Mouse (Mus musculus) heart, embryonic 11.5 days (tissue): ENCODE measurements around the gene Fam160a1. TPM values are rescaled to one million over a fixed set of nuclear protein-coding genes. Genes with fewer than 3 reads are reported as not detected.

Experiments used
- ATAC-seq: fragments of 200-750 bp; cut with Nextera tagmentation; replicated peaks from 2 replicates; pipeline ENCODE4 v1.8.0; 2017; ENCODE audit warnings: moderate library complexity; ENCODE audit not compliant: insufficient number of reproducible peaks, low FRiP score, low TSS enrichment
- H3K27ac ChIP-seq: fragments of 300-500 bp; sonication (generic); 2 replicates; pipeline ENCODE4 v1.5.1; 2014; ENCODE audit warnings: mild to moderate bottlenecking, low read depth, low read length
- H3K27me3 ChIP-seq: fragments of 300-500 bp; sonication (generic); 2 replicates; pipeline ENCODE4 v1.6.1; 2014; ENCODE audit warnings: mild to moderate bottlenecking, low read length, mixed read lengths; ENCODE audit not compliant: control insufficient read depth, insufficient read depth
- H3K36me3 ChIP-seq: fragments of 300-500 bp; sonication (generic); 2 replicates; pipeline ENCODE4 v1.6.1; 2014; ENCODE audit warnings: mild to moderate bottlenecking, low read length, moderate library complexity, mixed read lengths; ENCODE audit not compliant: control insufficient read depth, insufficient read depth
- H3K4me1 ChIP-seq: fragments of 300-500 bp; sonication (generic); 2 replicates; pipeline ENCODE4 v1.6.1; 2014; ENCODE audit warnings: low read length; ENCODE audit not compliant: control insufficient read depth, insufficient read depth
- H3K4me2 ChIP-seq: fragments of 300-500 bp; sonication (generic); 2 replicates; pipeline ENCODE4 v1.6.1; 2014; ENCODE audit warnings: mild to moderate bottlenecking, moderate library complexity
- H3K4me3 ChIP-seq: fragments of 300-500 bp; sonication (generic); 2 replicates; pipeline ENCODE4 v1.5.1; 2014; ENCODE audit warnings: low read depth, low read length
- H3K9ac ChIP-seq: fragments of 300-500 bp; sonication (generic); 2 replicates; pipeline ENCODE4 v1.6.1; 2014; ENCODE audit warnings: mild to moderate bottlenecking, low read depth, low read length, moderate library complexity
- H3K9me3 ChIP-seq: fragments of 300-500 bp; sonication (generic); replicated peaks from 2 replicates; pipeline ENCODE4 v1.6.1; 2016; ENCODE audit warnings: low read length; ENCODE audit not compliant: control insufficient read depth
- WGBS: fragments of 180-500 bp; shearing (Covaris S2); extraction: QIAGEN DNeasy Blood & Tissue Kit; methylation state at CpG from one replicate; pipeline ENCODE4 v1.1.7; 2014; ENCODE audit not compliant: insufficient replicate concordance; 5-methylcytosine and 5-hydroxymethylcytosine counted together
- polyA plus RNA-seq: library from polyadenylated mRNA; unstranded; fragments of >200 nt; fragmentation: Nextera tagmentation; extraction: Ambion mirVana; gene quantifications from 2 replicates; pipeline ENCODE4 v1.2.1, GENCODE M21; 2014

Gene Fam160a1
- polyA plus RNA-seq, 1 experiment from 2014 or later: 2.7 TPM

- Histone ChIP-seq H3K4me1 (peaks cover 17% of the 10 kb centered on the region), H3K9ac (0 out of 2 replicates have a peak overlapping the region, but pooled peaks have one; percentile 16), H3K9me3 (no peaks in the 10 kb centered on the region), H3K27me3 (no peaks in the 10 kb centered on the region), H3K4me3 (no peak overlapping the region), H3K4me2 (no peak overlapping the region; the same call in 1 of the 2 replicates), H3K27ac (peak overlapping the region; percentile 93), H3K36me3 (no peaks in the 10 kb centered on the region)
- WGBS: 69% methylated on average over 5 of the region's 5 CpGs
- ATAC-seq: no peak
Measured at GRCm38 (mm10) chr3:85636716-85637447, 180.2 kb downstream of the Fam160a1 start.

DNA sequence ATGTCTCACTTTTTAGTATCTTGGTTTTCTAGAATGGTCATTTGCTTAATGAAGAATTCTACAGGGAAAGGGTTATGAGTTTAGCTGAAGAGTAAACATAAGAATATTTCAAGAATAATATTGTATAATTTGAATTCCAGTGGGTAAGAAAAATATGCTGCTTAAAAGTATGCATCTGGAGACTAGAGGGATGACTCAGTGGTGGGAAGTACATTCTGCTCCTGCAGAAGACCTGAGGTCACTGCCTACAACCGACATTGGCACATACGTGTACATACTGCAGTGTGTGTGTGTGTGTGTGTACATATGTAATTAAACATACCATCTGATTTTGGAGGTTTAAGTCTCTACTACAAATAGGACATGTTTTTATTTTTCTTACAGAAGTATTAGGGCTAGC is 181.5 kb downstream of the Fam160a1 start:
- Histone ChIP-seq H3K27ac (peak overlapping the region; percentile 93; the same call in 1 of the 2 replicates), H3K4me2 (no peak overlapping the region), H3K4me1 (peaks cover 17% of the 10 kb centered on the region), H3K9ac (no peak overlapping the region), H3K9me3 (no peaks in the 10 kb centered on the region), H3K27me3 (no peaks in the 10 kb centered on the region), H3K36me3 (no peaks in the 10 kb centered on the region), H3K4me3 (no peak overlapping the region)
- WGBS: 97% methylated on average over 2 of the region's 2 CpGs
- no peak for ATAC-seq

DNA sequence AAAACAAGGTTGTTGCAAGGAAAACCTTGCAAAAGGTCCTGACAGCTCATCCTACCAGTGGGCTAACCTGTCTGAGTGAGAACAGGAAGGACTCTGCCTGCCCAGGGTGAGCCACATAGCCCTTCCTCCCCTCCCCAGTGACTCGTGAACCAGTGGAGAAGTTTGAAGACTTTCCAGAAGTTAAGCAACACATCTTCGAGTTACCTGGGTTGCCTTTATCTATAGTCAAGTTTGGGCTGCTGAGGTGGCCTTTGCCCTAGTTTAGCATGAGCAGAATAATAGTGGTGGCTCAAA is 182.0 kb downstream of the Fam160a1 start:
- no peaks in the 10 kb centered on the region for H3K9me3 ChIP-seq
- H3K4me1 ChIP-seq: peaks cover 17% of the 10 kb centered on the region
- no peak for ATAC-seq
- no peak overlapping the region for H3K4me3 ChIP-seq
- no peak overlapping the region for H3K27ac ChIP-seq
- H3K36me3 ChIP-seq: no peaks in the 10 kb centered on the region
- no peak overlapping the region for H3K9ac ChIP-seq
- H3K27me3 ChIP-seq: no peaks in the 10 kb centered on the region
- H3K4me2 ChIP-seq: no peak overlapping the region
- WGBS: 65% methylated on average over 2 of the region's 2 CpGs

- Histone ChIP-seq H3K4me1 (peaks cover 17% of the 10 kb centered on the region), H3K36me3 (no peaks in the 10 kb centered on the region), H3K4me2 (no peak overlapping the region), H3K4me3 (no peak overlapping the region), H3K9ac (no peak overlapping the region), H3K27me3 (no peaks in the 10 kb centered on the region), H3K9me3 (no peaks in the 10 kb centered on the region), H3K27ac (no peak overlapping the region)
- no peak for ATAC-seq
- WGBS: 88% methylated on average over 8 of the region's 8 CpGs
Measured at GRCm38 (mm10) chr3:85634389-85635125, 182.5 kb downstream of the Fam160a1 start.

DNA sequence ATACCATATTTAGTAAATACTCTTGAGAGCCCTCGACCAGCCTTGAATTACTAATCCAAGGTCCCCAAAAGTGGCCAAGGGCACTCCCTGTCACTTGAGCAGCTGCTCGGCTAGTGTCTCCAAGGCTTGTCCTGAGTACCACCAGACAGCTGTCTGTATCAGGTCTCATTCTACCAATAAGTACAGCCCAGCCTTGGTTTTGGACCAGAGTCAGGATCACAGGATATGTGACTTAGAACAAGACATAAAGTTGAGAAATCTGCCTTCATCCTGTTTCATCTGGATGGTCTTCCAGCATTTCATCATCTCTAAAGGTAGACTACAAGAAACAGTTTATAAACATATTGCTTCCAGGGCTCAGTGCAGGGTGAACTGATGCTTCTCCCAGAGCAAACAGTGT is 183.4 kb downstream of the Fam160a1 start:
- Histone ChIP-seq H3K9ac (no peak overlapping the region), H3K4me1 (peaks cover 17% of the 10 kb centered on the region), H3K4me2 (no peak overlapping the region), H3K27me3 (no peaks in the 10 kb centered on the region), H3K27ac (no peak overlapping the region), H3K4me3 (no peak overlapping the region), H3K9me3 (no peaks in the 10 kb centered on the region), H3K36me3 (no peaks in the 10 kb centered on the region)
- no peak for ATAC-seq
- 58% methylated on average over 2 of the region's 2 CpGs for WGBS

GRCm38 (mm10) chr3:85629895-85630510 is 187.1 kb downstream of the Fam160a1 start:
- Histone ChIP-seq H3K4me1 (no peaks in the 10 kb centered on the region), H3K4me2 (no peak overlapping the region), H3K27ac (no peak overlapping the region), H3K4me3 (no peak overlapping the region), H3K9ac (no peak overlapping the region), H3K9me3 (no peaks in the 10 kb centered on the region), H3K27me3 (no peaks in the 10 kb centered on the region), H3K36me3 (no peaks in the 10 kb centered on the region)
- 94% methylated on average over 4 of the region's 4 CpGs for WGBS
- ATAC-seq: no peak

DNA sequence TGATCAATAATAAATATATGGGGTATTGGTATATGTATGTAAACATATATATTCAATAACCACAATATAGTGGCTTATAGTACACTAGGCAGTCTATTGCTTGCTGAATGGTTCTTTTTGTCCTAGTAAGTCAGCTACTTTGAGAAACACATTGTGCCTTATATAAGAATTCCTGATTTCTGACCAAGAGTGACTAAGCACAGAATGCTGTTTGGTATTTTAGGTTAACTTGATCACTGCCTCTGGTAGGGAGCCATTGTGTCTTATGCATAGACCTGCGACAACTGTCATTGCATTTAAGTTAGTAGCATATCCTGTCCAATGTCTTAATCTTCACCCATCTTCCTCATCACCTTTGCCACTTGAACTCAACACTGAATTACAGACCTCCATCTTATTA is 197.3 kb downstream of the Fam160a1 start:
- Histone ChIP-seq H3K9me3 (no peaks in the 10 kb centered on the region), H3K9ac (no peak overlapping the region), H3K4me2 (no peak overlapping the region), H3K27ac (no peak overlapping the region), H3K27me3 (no peaks in the 10 kb centered on the region), H3K4me3 (no peak overlapping the region), H3K36me3 (0 out of 2 replicates have a peak, but pooled peaks cover 5% of the 10 kb centered on the region), H3K4me1 (no peaks in the 10 kb centered on the region)
- WGBS: 90% methylated on average over 1 of the region's 1 CpGs
- ATAC-seq: no peak

DNA sequence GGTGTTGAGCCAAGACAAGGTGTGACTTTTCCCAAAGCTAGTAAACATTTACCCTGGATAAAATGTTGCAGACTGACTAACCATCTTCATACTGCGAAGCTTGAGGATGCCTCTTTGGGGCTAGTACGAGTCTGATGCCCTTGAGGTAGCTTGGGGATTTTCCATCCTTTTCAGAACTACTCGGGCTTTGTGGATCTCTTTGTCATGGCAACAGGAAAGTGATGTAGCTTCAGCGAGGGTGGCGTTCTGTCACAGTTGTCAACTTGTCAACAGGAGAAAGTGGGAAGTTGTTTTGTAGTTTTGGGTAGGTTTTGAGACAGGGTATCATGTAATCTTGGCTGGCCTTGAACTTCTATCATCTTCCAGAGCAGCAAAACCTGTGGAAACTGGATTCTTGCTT is 197.7 kb downstream of the Fam160a1 start:
- ATAC-seq: no peak
- H3K36me3 ChIP-seq: 0 out of 2 replicates have a peak, but pooled peaks cover 5% of the 10 kb centered on the region
- no peak overlapping the region for H3K4me3 ChIP-seq
- no peaks in the 10 kb centered on the region for H3K27me3 ChIP-seq
- H3K4me1 ChIP-seq: no peaks in the 10 kb centered on the region
- H3K9me3 ChIP-seq: no peaks in the 10 kb centered on the region
- WGBS: 77% methylated on average over 5 of the region's 5 CpGs
- H3K27ac ChIP-seq: no peak overlapping the region
- H3K9ac ChIP-seq: no peak overlapping the region
- no peak overlapping the region for H3K4me2 ChIP-seq
